Mouse (Mus musculus) kidney, postnatal 36 days (tissue): ENCODE measurements at regions not wholly inside any gene's neighbourhood (a gene's known extent, or its start where the extent isn't known, plus 50 kb on each side); places are given as distances from the start of the nearest gene placed in this dataset.
"Not testable (repeated sequence)": the region's sequence is repeated elsewhere in the genome, so short reads cannot be mapped to it uniquely, and the experiment has no call there.

Experiments
- DNase-seq, 2 experiments: peaks; one replicate each; pipeline ENCODE4 v3.0.0; 2021 to 2022; ENCODE audit warnings: mixed read lengths in 2 of 2

- no peak for DNase-seq
Measured at GRCm38 (mm10) chr6:14632837-14633236, 122.2 kb downstream of the Ppp1r3a start.

DNA sequence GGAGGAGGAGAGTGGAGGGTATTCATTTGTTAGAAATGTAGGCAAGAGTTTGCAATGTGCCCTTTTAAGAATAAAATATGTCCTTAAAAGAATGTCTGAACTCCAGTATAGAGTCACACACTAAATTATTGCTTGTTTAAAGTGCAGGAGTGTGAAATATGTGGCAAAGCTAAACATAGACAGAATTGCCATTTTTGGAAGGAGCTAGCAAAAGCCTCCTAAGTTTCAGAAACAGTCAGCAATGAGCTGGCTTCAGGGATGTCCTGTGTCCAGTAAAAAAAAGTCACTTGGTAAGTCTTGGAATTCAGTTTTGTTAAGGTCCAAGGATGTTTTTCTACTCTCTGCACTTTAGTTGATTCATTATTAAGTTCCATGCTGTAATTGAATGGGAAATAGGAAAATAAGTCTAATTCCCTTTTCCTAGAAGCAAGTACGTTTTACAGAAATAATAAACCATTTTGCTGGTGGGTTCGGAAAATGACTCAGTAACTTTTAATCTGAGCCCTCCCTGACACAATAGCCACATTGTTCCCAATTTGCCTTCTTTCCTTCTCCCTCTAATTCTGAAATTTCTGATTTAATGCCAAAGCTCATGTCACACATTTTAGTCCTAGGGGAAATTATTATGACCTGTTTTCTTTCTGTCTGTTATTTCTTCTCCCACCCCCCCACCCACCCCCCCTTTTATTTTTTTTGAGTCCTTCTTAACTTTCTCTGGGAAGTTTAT lies 123.2 kb downstream of the Ppp1r3a start:
- no peak for DNase-seq

DNA sequence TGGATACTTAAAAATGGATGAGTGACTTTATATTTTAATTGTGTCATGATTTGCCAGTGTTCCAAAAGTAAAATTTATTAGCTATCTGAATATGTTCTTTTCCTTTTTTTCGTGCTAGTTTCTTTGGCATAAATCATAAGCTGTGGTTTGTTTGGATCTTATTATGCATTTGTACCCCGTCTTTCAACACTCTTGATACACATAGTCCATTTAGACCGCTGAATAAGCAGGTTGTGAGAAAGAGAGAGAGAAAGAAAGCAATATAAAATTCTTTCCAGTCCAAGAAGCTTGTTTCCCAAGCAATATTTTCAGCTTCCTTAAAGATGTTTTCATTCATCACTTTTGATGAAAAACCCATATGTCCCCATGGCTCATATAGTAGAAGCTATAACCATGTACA lies 138.4 kb downstream of the Ppp1r3a start:
- no peak for DNase-seq

DNA sequence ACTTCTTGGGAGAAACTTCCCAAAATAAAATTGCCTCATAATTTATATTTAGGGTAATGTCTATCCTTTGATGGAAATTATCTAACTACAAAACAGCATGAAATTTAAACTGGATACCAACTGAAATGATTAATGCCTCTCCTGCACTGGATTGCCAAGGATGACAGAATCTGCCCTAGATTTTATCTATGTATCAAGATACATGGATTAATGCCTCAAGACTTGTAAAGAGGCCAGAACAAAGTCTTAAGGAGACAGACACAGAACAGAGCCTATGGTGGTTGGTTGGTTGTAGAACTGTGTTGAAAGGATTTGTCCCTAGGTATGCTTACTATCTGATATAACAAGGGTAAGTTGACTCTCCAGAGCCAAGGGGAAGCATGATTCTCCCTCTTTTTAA lies 147.0 kb downstream of the Ppp1r3a start:
- no peak for DNase-seq

DNA sequence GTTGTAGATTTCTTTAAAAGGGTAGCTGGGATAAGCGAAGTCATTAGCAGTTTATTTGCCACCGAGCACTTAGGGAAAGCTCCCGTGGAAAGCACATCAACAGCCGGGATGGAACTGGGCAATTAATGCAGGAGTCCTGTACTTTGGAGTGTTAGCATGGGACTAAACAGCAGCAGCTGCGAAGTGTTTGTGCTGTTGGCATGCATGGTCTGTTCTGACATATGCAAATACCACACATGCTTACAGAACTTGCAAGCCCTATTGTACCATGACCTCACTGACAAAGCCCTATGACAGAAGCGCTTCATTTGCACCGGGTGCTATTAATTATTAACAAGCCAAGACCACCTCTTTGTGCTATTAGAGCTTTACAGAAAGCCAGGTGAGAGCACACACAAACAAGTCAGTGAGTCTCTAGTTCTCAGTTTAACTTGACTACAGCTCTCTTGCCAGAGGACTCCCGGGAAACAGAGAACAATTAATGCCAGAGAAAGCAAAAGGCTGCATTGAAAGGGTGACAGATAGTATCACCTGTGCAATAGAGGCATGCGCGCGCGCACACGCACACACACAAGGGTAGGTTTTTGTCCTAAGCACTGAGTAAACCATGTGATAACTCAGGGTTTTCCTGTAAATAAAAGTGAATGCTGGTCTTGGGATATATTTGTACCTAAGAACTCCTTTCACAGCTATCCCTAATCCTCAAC lies 154.4 kb downstream of the Ppp1r3a start:
- DNase-seq: peak in 1 of 2 experiments; percentile 2

DNA sequence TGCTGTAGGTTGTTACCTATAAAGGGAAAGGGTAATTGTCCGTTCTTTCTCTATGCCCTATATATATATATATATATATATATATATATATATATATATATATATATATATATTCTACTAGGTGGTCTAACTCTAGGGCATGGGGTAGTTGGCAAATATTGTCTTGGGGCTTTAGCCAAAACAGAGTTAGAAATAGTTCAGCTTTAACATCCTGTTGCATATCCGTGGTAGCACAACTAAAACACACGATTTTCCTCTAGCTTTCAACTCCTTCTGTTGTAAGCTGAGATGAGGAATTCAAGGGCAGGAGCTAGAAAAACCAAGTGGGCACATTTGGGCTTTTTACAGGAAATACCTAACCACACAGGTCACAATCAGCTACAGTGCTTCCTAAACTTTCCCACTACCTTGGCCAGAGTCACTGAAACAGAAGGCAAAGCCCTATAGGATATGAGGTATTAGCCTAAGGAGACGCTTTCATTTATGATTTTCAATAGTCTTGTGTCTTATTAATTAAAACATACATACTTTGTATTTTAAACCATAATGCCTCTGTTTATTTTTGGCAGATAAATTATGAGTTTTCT lies 158.1 kb downstream of the Ppp1r3a start:
- no peak for DNase-seq

DNA sequence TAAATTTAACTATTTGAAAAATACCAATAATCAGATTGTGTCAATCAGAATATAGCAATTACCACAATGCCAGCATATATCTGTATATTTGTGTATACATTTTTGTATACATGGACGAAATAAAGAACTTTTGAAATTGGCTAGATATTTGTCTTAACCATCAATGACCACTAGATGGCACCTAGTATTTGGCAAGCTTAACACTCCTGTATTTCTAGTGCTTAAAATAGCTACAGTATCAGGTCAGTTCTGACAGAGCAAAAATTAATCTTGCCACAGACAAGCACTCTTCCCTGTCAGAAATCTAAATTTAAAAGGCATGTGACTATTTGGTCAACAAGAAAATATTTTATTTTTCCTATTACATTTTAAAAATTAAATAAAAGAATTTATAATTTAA lies 169.2 kb downstream of the Ppp1r3a start:
- DNase-seq: no peak

DNA sequence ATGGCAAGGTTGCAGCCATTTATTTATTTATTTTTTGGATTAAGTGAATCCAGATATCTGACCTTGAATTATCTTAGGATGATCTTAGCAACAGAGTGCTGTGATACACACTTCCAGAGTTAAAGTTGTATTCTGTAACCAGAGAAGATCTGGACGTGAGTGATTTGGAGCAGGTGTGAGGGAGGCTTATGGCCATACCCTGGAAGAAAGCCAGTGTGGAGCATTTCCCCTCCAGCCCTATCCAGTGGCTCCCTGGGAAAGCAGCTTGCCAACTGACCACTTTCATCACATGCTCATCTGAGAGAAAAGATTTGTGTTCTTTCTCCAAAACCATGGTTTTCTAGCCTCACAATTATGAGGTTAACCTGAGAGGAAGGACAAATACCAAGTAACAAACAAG lies 171.2 kb downstream of the Ppp1r3a start:
- no peak for DNase-seq

DNA sequence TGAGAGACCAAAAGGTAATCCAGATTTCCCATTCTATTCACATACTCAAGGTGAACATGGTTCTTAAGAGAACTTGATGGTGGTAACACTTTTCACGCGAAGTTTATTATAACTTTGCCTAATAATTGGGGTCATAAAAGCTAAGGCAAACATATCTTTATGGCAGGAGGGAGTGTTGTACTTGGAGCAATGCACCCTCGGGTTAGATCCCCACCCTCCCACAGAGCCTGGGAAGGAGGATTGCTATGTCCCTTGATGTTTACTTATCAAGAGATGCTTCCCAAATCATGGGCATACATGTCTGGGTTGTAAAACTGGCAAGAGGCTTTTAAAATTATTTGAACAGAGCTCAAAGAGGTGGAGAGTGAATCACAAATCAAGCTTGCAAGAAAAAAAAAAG lies 180.5 kb downstream of the Ppp1r3a start:
- DNase-seq: no peak

GRCm38 (mm10) chr6:14573001-14573400 lies 182.1 kb downstream of the Ppp1r3a start:
- DNase-seq: no peak

- no peak for DNase-seq
Measured at GRCm38 (mm10) chr6:14540333-14540732, 214.7 kb downstream of the Ppp1r3a start.

DNA sequence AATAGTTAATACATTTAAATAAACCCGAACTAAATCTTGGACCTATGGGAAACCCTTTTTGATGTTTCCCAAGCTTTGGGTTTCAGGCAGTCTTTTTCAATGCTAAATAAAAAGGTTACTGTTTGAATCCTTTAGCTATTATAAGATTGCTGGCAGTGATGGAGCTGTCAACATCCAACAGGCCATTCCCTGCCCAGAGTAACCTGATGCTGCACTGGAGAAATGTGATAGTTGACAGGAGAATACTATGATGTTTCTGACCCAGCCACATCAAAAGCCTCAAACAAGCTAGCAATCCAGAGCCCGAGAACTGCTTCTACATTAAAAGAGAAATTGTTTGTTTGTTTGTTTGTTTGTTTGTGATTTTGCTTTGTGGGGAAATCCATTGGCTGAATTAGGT lies 226.0 kb downstream of the Ppp1r3a start:
- DNase-seq: no peak

DNA sequence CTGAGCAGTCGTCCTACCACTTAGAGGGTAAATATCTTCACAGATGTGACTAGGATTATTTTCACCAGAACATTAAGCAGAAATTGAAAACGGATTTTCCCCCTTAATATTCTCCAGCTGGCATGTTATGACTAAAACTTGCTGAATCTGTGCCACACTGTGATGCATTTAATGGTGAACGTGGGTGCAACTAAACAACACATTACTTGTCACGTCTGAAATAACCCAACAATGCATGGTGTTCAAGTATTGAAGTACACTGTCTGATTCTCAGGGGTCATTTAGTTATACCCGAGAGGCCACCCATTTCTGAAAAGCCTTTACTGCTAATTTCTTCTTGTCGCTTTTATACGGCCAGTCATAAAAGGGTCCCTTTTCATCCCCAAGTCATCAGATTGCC lies 226.5 kb downstream of the Ppp1r3a start:
- DNase-seq: no peak

DNA sequence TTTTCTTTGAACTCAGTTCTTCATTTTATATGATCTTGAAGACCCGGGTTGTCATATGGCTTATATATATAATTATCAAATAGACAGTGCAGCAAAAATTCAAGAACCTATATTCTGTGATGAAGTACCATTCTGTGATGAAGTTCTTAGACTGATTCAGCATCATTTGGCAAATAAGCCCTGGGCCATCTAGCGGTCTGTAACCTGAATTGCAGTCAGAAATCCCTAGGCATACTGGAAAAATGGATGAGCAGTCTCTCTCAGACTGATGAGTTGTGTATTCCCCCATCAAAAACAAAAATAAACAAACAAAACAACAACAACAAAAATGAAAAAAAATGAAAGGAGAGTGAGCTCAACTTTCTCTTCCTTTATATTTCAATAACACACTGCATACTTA lies 232.3 kb downstream of the Ppp1r3a start:
- peak in 1 of 2 experiments; percentile 33 for DNase-seq

GRCm38 (mm10) chr6:14521321-14521720 lies 233.8 kb downstream of the Ppp1r3a start:
- no peak for DNase-seq

- DNase-seq: peak; percentile 8 to 51
Measured at GRCm38 (mm10) chr6:14504171-14504570, 250.9 kb downstream of the Ppp1r3a start.

GRCm38 (mm10) chr6:14500663-14501062 lies 254.4 kb downstream of the Ppp1r3a start:
- no peak for DNase-seq

- DNase-seq: not testable (repeated sequence)
Measured at GRCm38 (mm10) chr6:14499882-14500281, 255.2 kb downstream of the Ppp1r3a start.

DNA sequence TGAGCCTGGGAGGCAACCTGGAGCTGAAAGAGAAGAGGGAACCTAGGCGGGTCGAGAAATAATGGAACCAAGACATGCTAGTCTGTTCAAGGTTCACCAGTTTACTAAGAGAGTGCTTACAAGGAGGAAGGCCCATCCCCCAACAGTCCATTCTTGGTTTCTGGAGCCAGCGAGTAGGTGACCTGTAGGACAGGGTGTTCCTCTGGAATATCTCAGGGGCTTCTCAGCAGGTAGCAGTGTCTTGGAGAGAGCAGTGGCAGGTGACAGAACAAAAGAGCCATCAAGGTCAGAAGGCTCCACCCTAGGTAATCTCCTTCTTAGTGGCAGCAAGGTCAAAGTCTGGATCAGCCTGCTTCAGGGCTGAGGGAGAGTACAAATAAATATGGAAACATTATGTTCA lies 268.4 kb downstream of the Ppp1r3a start:
- DNase-seq: not testable (repeated sequence)

- DNase-seq: no peak
Measured at GRCm38 (mm10) chr6:14456394-14456793, 298.7 kb downstream of the Ppp1r3a start.

DNA sequence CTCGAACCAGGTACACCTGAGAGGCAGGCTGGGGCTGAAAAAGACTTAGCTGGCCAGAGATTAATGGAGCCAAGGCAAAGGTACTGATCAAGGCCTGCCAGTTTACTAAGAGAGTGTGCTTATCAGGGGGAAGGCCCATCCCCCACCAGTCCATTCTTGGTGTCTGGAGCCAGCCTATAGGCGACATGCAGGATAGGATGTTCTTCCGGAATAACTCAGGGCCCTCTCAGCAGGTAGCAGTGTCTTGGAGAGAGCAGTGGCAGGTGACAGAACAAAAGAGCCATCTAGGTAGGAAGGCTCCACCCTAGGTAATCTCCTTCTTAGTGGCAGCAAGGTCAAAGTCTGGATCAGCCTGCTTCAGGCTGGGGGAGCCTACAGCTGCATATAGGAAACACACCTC lies 301.8 kb downstream of the Ppp1r3a start:
- DNase-seq: not testable (repeated sequence)

GRCm38 (mm10) chr6:14431751-14432150 lies 323.3 kb downstream of the Ppp1r3a start:
- DNase-seq: no peak

DNA sequence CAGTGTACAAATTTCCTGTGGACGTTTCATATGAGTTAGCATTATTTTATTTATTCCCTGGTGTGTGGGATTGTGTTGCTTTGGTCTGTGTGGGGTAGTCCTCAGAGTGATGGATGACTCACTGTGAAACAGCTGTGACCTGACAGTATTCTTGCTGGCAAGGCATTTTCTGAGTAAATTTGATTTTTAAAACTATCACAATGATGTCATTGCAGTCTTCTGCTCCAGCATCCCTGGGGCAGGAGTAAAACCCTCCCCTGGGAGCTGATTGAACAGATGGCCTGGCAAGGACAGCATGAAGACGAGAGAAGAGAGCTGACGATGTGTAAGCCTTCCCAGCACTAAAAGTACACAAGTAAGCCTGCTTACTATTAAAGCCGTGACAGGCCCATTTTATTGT lies 345.3 kb downstream of the Ppp1r3a start:
- DNase-seq: no peak

DNA sequence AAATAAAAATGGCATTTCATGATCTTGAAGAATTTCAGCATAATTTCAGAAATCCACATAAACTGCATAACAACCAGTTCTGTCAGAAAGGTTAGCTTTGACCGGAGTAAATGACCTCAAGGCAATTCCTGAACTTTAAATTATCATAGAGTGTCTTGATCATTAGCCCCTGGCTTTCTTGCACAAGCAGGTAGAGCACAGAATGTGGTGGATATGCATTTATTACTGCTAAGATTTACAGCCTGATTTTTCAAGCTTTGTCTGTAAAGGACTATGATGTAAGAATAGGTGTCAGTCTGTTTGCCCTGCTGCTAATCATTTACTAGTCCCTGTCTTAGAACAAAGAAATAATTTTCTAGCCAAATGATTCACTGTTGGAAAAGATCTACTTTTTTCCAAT lies 347.3 kb downstream of the Ppp1r3a start:
- DNase-seq: no peak
